Mouse (Mus musculus) megakaryocyte, embryonic 14.5 days (primary cell): Measurements from ENCODE around the gene Tas2r113. TPM values are rescaled to one million over a fixed set of nuclear protein-coding genes. Genes with fewer than 3 reads are reported as not detected.
"Not testable (repeated sequence)": the region's sequence is repeated elsewhere in the genome, so short reads cannot be mapped to it uniquely, and the experiment has no call there.

ENCODE experiments used
- H3K27me3 ChIP-seq: replicated peaks from 2 replicates; pipeline ENCODE3; 2012; ENCODE audit warnings: inconsistent platforms
- H3K36me3 ChIP-seq: replicated peaks from 2 replicates; pipeline ENCODE3; 2012; ENCODE audit warnings: low read length, inconsistent platforms, mixed read lengths
- H3K4me1 ChIP-seq: 2 replicates; pipeline ENCODE4 v1.6.1; 2012; ENCODE audit warnings: inconsistent platforms
- H3K4me3 ChIP-seq: replicated peaks from 2 replicates; pipeline ENCODE3; 2012; ENCODE audit warnings: moderate library complexity, mild to moderate bottlenecking, inconsistent platforms
- H3K9me3 ChIP-seq: 2 replicates; pipeline ENCODE4 v1.6.1; 2012; ENCODE audit warnings: inconsistent platforms
- FLI1 ChIP-seq: IDR thresholded peaks from 2 replicates; pipeline ENCODE4 v1.6.1; 2012; ENCODE audit warnings: low read length, inconsistent platforms, mixed read lengths
- GATA1 ChIP-seq: IDR thresholded peaks from 3 replicates; pipeline ENCODE4 v1.6.1; 2012; ENCODE audit warnings: mixed read lengths, low read length, inconsistent platforms, borderline replicate concordance
- polyA plus RNA-seq: library from polyadenylated mRNA; stranded (reverse); fragments of >175 nt; gene quantifications from 2 replicates; pipeline ENCODE4 v1.2.3, GENCODE M21; 2012; ENCODE audit warnings: low replicate concordance; ENCODE audit not compliant: insufficient read depth

Tas2r113 gene
- polyA plus RNA-seq, result not detected in 2 replicates

DNA sequence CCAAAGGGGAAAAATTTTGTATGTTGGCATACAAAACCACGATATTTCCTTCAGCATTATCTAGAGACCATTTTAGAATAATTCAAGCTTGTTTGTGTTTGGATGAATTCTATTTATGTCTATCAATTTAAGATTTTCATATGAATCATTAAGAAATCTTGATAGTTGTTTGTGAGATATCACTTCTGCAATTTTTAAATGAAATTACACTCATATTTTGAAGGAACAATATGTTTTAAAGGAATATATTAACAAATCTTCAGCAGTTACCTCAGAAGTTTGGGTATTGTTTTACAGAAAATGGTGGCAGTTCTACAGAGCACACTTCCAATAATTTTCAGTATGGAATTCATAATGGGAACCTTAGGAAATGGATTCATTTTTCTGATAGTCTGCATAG lies at the start of gene Tas2r113:
Gene Tas2r113 (plus strand): TSS at position 301 of the 400 bp plus-strand sequence.
- TF ChIP-seq GATA1, result no peak
- no peak for TF ChIP-seq FLI1
- H3K27me3 ChIP-seq, result no peaks in the 10 kb centered on the region
- H3K9me3 ChIP-seq, result no peaks in the 10 kb centered on the region
- H3K4me1 ChIP-seq, result no peaks in the 10 kb centered on the region
- no peaks in the 10 kb centered on the region for H3K36me3 ChIP-seq
- no peak within 1 kb of the TSS for H3K4me3 ChIP-seq

GRCm38 (mm10) chr6:132846842-132847241 lies 46.0 kb upstream of the Tas2r113 start, which contains the start of gene Tas2r123:
Gene Tas2r123, plus strand, starts transcription at chr6:132847142.
- no peaks in the 10 kb centered on the region for H3K36me3 ChIP-seq
- H3K27me3 ChIP-seq, result no peaks in the 10 kb centered on the region
- no peaks in the 10 kb centered on the region for H3K4me1 ChIP-seq
- H3K4me3 ChIP-seq, result no peak within 1 kb of the TSS
- TF ChIP-seq FLI1 (no peak), GATA1 (no peak)
- no peaks in the 10 kb centered on the region for H3K9me3 ChIP-seq

DNA sequence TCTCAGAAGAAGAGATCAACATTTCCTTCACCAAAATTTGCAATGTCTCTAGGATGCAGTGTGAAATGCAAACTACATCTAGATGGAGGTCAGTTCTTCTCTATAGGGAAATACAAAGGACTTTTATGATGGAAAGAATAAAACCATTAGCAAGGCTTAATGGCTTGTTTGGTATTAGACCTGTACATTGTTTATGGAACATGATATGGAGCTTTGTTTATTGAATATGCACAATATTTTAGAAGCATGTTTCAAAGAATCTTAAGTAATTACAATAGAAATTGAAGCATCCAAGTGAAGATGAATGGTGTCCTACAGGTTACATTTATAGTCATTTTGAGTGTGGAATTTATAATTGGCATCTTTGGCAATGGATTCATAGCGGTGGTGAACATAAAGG lies 37.7 kb upstream of the Tas2r113 start, which contains the start of gene Tas2r116:
Gene Tas2r116 (plus strand): TSS at position 301 of the 400 bp plus-strand sequence.
- no peaks in the 10 kb centered on the region for H3K36me3 ChIP-seq
- TF ChIP-seq FLI1, result no peak
- TF ChIP-seq GATA1, result no peak
- no peaks in the 10 kb centered on the region for H3K27me3 ChIP-seq
- no peak within 1 kb of the TSS for H3K4me3 ChIP-seq
- H3K4me1 ChIP-seq, result no peaks in the 10 kb centered on the region
- H3K9me3 ChIP-seq, result no peaks in the 10 kb centered on the region

DNA sequence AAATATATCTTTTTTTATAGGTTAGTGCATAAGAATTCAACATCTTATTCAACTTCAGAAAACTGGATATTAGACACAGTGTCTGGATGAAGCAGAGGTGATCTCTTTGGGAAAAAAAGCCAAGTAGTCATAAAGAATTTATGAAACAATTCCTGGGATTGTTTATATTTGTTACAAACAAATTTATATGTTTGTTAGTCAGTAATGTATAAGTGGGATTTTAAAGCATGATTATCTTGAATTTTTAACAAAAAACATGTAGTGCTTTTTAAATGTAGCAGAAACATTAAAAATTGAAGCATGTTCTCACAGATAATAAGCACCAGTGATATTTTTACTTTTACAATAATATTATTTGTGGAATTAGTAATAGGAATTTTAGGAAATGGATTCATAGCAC lies 25.1 kb upstream of the Tas2r113 start, which contains the start of gene Tas2r110:
Gene Tas2r110 (plus strand): TSS at position 301 of the 400 bp plus-strand sequence.
- TF ChIP-seq GATA1 (no peak), FLI1 (no peak)
- no peaks in the 10 kb centered on the region for H3K36me3 ChIP-seq
- no peaks in the 10 kb centered on the region for H3K4me1 ChIP-seq
- no peaks in the 10 kb centered on the region for H3K9me3 ChIP-seq
- H3K4me3 ChIP-seq, result no peak within 1 kb of the TSS
- H3K27me3 ChIP-seq, result no peaks in the 10 kb centered on the region

DNA sequence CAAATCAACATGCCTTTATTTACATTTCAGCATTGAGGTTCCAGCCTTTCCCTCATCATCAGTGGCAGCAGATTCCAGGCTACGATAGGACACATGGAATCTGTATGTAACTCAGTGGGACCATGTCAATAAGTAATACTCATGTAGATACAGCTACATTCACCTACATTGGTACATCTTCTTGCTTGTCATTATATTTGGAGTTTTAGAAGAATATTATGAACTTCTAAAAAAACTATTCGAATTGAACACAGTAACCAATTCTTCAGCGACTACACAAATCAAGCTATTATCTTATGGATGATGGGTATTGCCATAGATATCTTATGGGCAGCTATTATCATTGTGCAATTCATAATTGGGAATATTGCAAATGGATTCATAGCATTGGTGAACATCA lies 16.5 kb downstream of the Tas2r113 start, which contains the start of gene Tas2r125:
Gene Tas2r125 (plus strand): TSS at position 301 of the 400 bp plus-strand sequence.
- Histone ChIP-seq H3K9me3 (0 out of 2 replicates have a peak, but pooled peaks cover 4% of the 10 kb centered on the region), H3K4me3 (no peak within 1 kb of the TSS), H3K4me1 (no peaks in the 10 kb centered on the region), H3K36me3 (no peaks in the 10 kb centered on the region), H3K27me3 (no peaks in the 10 kb centered on the region)
- TF ChIP-seq GATA1 (no peak), FLI1 (no peak)

DNA sequence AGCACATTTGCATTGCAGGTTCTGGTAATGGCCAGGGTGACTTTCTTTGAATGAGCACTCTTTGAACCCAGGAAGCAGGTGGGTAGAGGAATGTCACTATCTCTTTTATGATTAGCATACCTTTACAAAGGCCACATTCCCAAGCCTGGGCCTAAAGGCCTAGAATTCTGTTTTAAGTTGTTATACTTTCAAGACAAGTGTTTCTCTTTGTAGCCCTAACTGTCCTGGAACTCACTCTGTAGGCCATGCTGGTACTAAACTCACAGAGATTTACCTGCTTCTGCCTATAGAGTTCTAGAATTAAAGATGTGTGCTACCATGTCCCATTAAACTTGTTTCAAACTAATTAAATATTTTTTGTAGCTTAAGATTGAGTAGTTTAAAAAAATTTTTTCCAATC lies 48.6 kb downstream of the Tas2r113 start:
- H3K27me3 ChIP-seq, H3K9me3 ChIP-seq, H3K36me3 ChIP-seq, H3K4me1 ChIP-seq, H3K4me3 ChIP-seq: not testable (repeated sequence)

Other genes with a start within 250 kb of the Tas2r113 start
- not detected in 2 replicates for gene A630073D07Rik, start 241.5 kb upstream of the Tas2r113 start, polyA plus RNA-seq
- gene Tas2r120, start 236.1 kb upstream of the Tas2r113 start, polyA plus RNA-seq, result not detected in 2 replicates
- gene Tas2r121, start 192.0 kb upstream of the Tas2r113 start, polyA plus RNA-seq, result not detected in 2 replicates
- gene Tas2r122, start 181.1 kb upstream of the Tas2r113 start, polyA plus RNA-seq, result not detected in 2 replicates
- gene Tas2r115, start 155.0 kb upstream of the Tas2r113 start, polyA plus RNA-seq, result not detected in 2 replicates
- not detected in 2 replicates for gene Tas2r124, start 138.3 kb upstream of the Tas2r113 start, polyA plus RNA-seq
- gene Tas2r102, start 130.9 kb upstream of the Tas2r113 start, polyA plus RNA-seq, result not detected in 2 replicates
- gene Tas2r136, start 114.8 kb upstream of the Tas2r113 start, polyA plus RNA-seq, result not detected in 2 replicates
- gene Tas2r117, start 90.2 kb upstream of the Tas2r113 start, polyA plus RNA-seq, result not detected in 2 replicates
- gene Tas2r123, start 45.9 kb upstream of the Tas2r113 start, polyA plus RNA-seq, result not detected in 2 replicates
- gene Tas2r116, start 37.6 kb upstream of the Tas2r113 start, polyA plus RNA-seq, result not detected in 2 replicates
- gene Tas2r110, start 25.0 kb upstream of the Tas2r113 start, polyA plus RNA-seq, result not detected in 2 replicates
- gene Tas2r125, start 16.6 kb downstream of the Tas2r113 start, polyA plus RNA-seq, result not detected in 2 replicates
- not detected in 2 replicates for gene Tas2r129, start 58.1 kb downstream of the Tas2r113 start, polyA plus RNA-seq
- 2.3 TPM in 1 of 2 replicates, not detected in the other for gene Tas2r131, start 64.9 kb downstream of the Tas2r113 start, polyA plus RNA-seq
- gene Tas2r109, start 88.0 kb downstream of the Tas2r113 start, polyA plus RNA-seq, result not detected in 2 replicates
- gene Tas2r103, start 144.1 kb downstream of the Tas2r113 start, polyA plus RNA-seq, result not detected in 2 replicates
- not detected in 2 replicates for gene Tas2r140, start 162.8 kb downstream of the Tas2r113 start, polyA plus RNA-seq
- gene Smim10l1, start 211.9 kb downstream of the Tas2r113 start, polyA plus RNA-seq, result 30.8 and 61.3 TPM in 2 replicates